Mouse (Mus musculus) hindbrain, embryonic 14.5 days (tissue): ENCODE measurements around the gene Lsm7. TPM values are rescaled to one million over a fixed set of nuclear protein-coding genes. Genes with fewer than 3 reads are reported as not detected.
"Not testable (repeated sequence)": the region's sequence is repeated elsewhere in the genome, so short reads cannot be mapped to it uniquely, and the experiment has no call there.

ENCODE experiments used
- ATAC-seq: fragments of 200-750 bp; cut with Nextera tagmentation; 2 replicates; pipeline ENCODE4 v1.8.0; 2017; ENCODE audit warnings: moderate number of reproducible peaks, mild to moderate bottlenecking, moderate TSS enrichment, moderate library complexity; ENCODE audit not compliant: low FRiP score
- DNase-seq: peaks from one replicate; pipeline ENCODE4 v3.0.0-alpha.2; 2015; ENCODE audit warnings: low spot score
- H3K27ac ChIP-seq: fragments of 300-500 bp; sonication (generic); 2 replicates; pipeline ENCODE4 v1.5.1; 2014; ENCODE audit warnings: mild to moderate bottlenecking, moderate library complexity
- H3K27me3 ChIP-seq: fragments of 300-500 bp; sonication (generic); 2 replicates; pipeline ENCODE4 v1.6.1; 2014; ENCODE audit warnings: mild to moderate bottlenecking, low read length, mixed read lengths; ENCODE audit not compliant: control insufficient read depth, insufficient read depth
- H3K36me3 ChIP-seq: fragments of 300-500 bp; sonication (generic); replicated peaks from 2 replicates; pipeline ENCODE4 v1.6.1; 2014; ENCODE audit not compliant: control insufficient read depth, insufficient read depth
- H3K4me1 ChIP-seq: fragments of 300-500 bp; sonication (generic); replicated peaks from 2 replicates; pipeline ENCODE4 v1.6.1; 2014; ENCODE audit warnings: antibody characterized with exemption, low read length, mixed read lengths; ENCODE audit not compliant: control insufficient read depth, insufficient read depth
- H3K4me2 ChIP-seq: fragments of 300-500 bp; sonication (generic); replicated peaks from 2 replicates; pipeline ENCODE4 v1.6.1; 2014; ENCODE audit warnings: mild to moderate bottlenecking, moderate library complexity
- H3K4me3 ChIP-seq: fragments of 300-500 bp; sonication (generic); replicated peaks from 2 replicates; pipeline ENCODE4 v1.5.1; 2014; ENCODE audit warnings: mild to moderate bottlenecking, low read length
- H3K9ac ChIP-seq: fragments of 300-500 bp; sonication (generic); 2 replicates; pipeline ENCODE4 v1.6.1; 2014
- H3K9me3 ChIP-seq: fragments of 300-500 bp; sonication (generic); 2 replicates; pipeline ENCODE4 v1.6.1; 2016; ENCODE audit warnings: low read length; ENCODE audit not compliant: control insufficient read depth
- WGBS: fragments of 180-500 bp; shearing (Covaris S2); extraction: QIAGEN DNeasy Blood & Tissue Kit; methylation state at CpG from one replicate; pipeline ENCODE4 v1.1.7; 2014; 5-methylcytosine and 5-hydroxymethylcytosine counted together
- polyA plus RNA-seq: library from polyadenylated mRNA; unstranded; fragments of >200 nt; fragmentation: Nextera tagmentation; extraction: Ambion mirVana; gene quantifications from 2 replicates; pipeline ENCODE4 v1.2.1, GENCODE M21; 2014

The Lsm7 gene
- polyA plus RNA-seq, 1 experiment from 2014 or later = 287 TPM

DNA sequence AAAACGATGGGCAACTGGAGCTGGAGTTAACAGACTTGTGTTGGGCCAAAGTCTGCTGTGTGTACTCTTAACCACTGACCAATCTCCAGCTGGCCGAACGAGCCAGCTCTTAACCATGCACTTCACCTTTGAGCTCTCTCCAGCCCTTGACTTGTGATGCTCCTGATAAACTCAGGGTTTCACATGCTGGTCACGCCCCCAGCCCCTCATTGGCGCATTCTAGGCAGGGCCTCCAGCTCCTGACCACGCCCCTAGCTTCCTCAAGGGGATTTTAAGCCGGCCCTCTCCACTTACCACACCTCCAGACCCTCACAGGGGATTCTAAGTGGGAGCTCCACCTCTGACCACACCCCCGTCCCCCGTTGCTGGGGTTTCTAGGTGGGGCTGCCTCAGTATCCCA lies 23.9 kb downstream of the Lsm7 start:
- Histone ChIP-seq H3K9ac (no peak overlapping the region), H3K4me3 (no peak overlapping the region), H3K36me3 (peaks cover 33% of the 10 kb centered on the region), H3K27me3 (peaks cover 31% of the 10 kb centered on the region), H3K27ac (no peak overlapping the region), H3K4me2 (no peak overlapping the region), H3K4me1 (peaks cover 12% of the 10 kb centered on the region), H3K9me3 (no peaks in the 10 kb centered on the region)
- ATAC-seq (no peak), DNase-seq (no peak)
- WGBS = 3% methylated on average over 9 of the region's 9 CpGs

DNA sequence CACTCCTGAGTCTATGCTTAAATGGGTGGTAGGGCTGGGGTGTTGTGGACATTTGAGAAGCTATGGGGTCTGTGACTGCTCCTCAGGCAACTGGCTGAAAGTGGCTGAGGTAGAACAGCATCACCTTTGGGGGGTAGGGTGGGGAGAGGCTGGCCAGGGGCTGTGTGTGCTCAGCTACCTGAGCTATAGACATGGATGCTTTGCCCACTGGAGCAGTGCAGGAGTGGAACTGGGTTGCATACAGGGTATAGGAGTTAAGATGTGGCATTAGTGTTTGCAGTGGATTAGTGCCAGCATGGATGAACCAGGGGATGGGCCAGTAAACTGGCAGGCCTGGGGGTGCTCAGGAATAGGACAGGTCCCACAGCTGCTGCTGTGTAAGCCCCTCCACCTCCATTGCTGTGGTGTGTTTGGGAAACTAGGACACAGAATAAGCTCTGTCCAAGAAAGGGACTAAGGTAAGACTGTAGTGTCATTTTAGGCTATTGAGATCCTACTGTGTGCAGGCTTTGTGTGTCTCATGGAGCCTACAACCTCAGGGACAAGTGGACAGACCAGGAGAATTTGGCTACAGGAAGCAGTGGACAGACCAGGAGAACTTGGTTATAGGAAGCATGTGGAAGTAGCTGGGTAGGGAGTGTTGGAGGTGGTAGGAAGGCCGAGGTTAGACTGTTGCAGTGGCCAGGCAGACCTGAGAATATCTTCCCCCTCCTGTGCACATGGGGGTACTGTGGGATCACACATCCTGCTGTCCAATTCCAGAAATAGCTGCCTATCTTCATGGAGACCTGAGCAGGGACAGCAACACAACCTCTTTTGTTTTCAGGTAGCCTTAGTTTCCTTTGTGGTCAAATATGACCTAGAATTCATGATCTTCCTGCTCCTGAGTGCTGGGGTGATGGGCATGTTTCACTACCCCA lies 25.4 kb downstream of the Lsm7 start:
- DNase-seq = no peak
- Histone ChIP-seq H3K27me3 (peaks cover 16% of the 10 kb centered on the region), H3K9me3 (no peaks in the 10 kb centered on the region), H3K9ac (no peak overlapping the region), H3K4me3 (no peak overlapping the region), H3K27ac (no peak overlapping the region), H3K36me3 (peaks cover 27% of the 10 kb centered on the region), H3K4me2 (no peak overlapping the region), H3K4me1 (peaks cover 12% of the 10 kb centered on the region)
- WGBS = 74% methylated on average over 1 of the region's 1 CpGs
- ATAC-seq = no peak

DNA sequence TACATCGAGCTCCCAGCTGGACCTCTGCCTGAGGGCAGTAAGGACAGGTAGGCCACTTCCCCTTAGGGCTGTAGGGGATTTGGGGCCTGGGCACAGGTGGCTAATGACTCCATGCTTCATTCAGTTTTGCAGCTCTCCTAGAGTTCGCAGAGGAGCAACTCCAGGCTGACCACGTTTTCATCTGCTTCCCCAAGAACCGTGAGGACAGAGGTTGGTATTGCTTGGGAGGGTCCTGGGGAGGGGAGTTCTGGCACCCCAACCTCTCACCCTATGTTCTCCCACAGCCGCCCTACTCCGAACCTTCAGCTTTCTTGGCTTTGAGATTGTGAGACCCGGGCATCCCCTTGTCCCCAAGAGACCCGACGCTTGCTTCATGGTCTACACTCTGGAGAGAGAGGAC lies 26.4 kb downstream of the Lsm7 start:
- WGBS = 86% methylated on average over 7 of the region's 9 CpGs
- Histone ChIP-seq H3K4me1 (peaks cover 12% of the 10 kb centered on the region), H3K36me3 (peaks cover 27% of the 10 kb centered on the region), H3K4me2 (peak overlapping the region; percentile 91), H3K9ac (0 out of 2 replicates have a peak overlapping the region, but pooled peaks have one; percentile 96)
- DNase-seq, ATAC-seq, H3K4me3 ChIP-seq, H3K27ac ChIP-seq, H3K27me3 ChIP-seq, H3K9me3 ChIP-seq: not testable (repeated sequence)

DNA sequence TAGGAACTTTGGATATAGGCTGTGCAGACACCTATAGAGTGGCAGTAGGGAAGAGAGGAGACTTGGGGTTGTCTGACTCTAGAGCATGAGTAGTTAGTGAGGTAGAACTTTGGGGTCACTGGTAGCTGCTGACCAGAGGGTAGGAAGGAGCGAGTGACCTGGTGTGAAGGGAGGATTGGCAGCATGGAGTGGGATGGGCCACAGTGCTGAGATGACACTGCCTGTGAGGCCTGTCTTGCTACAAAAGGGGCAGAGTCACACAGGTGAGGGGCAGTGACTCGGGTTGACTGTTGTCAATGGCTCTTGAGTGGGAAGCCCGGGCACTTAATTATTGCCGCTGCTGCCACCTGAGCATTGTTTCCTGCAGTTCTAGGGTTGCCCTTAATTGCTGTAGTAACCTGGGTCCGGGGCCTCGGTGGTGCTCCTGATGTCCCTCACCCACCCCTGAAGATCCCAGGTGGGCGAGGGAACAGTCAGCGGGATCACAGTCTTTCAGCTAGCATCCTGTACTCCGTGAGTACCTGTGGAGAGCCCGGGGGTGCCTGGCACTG lies 27.1 kb downstream of the Lsm7 start:
- Histone ChIP-seq H3K9ac (peak overlapping the region; percentile 96), H3K4me2 (peak overlapping the region; percentile 91), H3K9me3 (no peaks in the 10 kb centered on the region), H3K27ac (no peak overlapping the region), H3K27me3 (no peaks in the 10 kb centered on the region), H3K4me3 (peak overlapping the region; percentile 73), H3K4me1 (peaks cover 12% of the 10 kb centered on the region), H3K36me3 (peaks cover 27% of the 10 kb centered on the region)
- ATAC-seq (no peak), DNase-seq (no peak)
- 83% methylated on average over 10 of the region's 10 CpGs for WGBS

DNA sequence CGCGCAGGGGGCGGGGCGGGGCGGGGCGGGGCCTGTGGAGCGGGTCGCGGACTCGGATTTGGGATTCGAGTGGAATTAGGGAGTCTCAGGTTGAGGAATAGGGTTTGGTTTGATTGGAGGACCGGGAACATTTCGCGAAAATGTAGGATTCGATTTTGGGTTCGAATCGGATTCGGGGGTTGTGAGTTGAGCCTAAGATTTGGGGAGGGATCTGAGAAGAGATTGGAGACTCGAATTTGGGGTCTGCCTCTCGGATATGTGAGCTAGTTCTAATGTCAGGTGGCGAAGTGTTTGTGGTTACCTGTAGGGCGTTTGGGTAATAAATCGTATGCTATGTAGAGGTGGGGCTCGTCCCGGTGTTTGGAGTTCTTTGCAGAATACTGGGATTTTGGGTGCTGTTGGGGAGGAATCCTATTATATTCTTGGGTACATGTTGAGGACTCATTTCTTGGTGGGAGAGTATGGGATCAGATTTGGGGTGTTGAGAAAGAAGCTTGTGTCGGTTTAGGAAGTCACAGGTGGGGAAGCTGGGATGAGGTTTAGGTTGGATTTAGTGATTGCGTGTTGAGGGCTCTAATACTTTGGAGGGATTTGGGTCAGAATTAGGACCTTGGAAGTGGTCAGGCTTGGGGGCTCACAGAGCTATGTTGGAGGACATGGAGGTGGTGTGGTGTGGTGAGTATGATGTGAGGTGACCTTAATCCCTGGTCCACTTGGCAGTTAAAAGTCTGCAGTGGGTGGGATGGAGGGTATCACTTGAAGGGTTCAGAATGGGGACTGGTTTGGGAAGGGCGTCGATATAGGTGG lies 27.7 kb downstream of the Lsm7 start:
- peak overlapping the region; percentile 73 for H3K4me3 ChIP-seq
- H3K4me1 ChIP-seq = peaks cover 12% of the 10 kb centered on the region
- H3K4me2 ChIP-seq = peak overlapping the region; percentile 91
- H3K27ac ChIP-seq = peak overlapping the region; percentile 95
- 11% methylated on average over 25 of the region's 29 CpGs for WGBS
- DNase-seq (no peak), ATAC-seq (no peak)
- peaks cover 25% of the 10 kb centered on the region for H3K36me3 ChIP-seq
- H3K9ac ChIP-seq = peak overlapping the region; percentile 96
- H3K9me3 ChIP-seq = no peaks in the 10 kb centered on the region
- no peaks in the 10 kb centered on the region for H3K27me3 ChIP-seq

DNA sequence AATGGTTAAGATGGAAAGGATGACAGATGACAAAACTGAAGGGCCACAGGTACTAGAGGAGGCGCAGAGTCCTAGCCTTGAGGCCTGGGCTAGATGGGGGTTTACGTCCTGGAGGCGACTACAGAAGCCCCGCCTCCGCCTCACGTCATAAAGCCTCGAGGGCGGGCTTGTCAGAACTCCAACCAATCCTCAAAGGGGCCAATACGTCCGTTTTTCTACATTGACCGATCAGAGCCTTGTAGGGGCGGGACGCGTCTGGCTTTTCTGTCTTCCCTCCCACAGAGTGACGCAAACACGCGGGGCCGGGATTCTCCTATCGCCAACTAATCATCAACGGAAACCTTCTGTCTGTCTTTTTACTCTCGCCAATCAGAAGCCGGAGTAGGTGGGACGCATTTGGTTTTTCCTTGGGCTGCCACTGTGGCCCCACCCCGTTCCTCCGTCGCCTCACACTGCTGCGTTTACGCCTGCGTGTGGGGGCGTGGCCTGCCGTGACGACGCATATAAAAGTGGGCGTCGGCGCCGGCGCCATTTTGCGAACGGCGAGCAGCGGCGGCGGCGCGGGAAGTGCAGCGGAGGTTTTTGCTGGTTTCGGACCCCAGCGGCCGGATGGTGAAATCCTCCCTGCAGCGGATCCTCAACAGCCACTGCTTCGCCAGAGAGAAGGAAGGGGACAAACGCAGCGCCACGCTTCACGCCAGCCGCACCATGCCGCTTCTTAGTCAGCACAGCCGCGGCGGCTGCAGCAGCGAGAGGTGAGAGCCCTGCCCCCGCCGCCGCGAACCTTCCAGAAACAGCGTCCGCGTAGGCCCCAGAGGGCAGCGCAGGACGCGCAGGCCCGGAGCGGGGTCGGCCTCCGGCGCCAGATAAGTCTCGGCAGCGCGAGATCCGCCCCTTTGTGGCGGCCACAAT lies 28.6 kb downstream of the Lsm7 start, which contains the start of gene Oaz1:
TSS of gene Oaz1 (plus strand) at position 506 of the 912 bp plus-strand sequence.
- under 1% methylated on average over 72 of the region's 82 CpGs for WGBS
- peaks cover 20% of the 10 kb centered on the region for H3K36me3 ChIP-seq
- H3K9me3 ChIP-seq = no peaks in the 10 kb centered on the region
- H3K4me1 ChIP-seq = peaks cover 12% of the 10 kb centered on the region
- ATAC-seq (peak; percentile 97), DNase-seq (peak; percentile 99)
- peak within 1 kb of the TSS; percentile 95 for H3K27ac ChIP-seq
- no peaks in the 10 kb centered on the region for H3K27me3 ChIP-seq
- H3K4me3 ChIP-seq = peak within 1 kb of the TSS; percentile 73
- H3K9ac ChIP-seq = peak within 1 kb of the TSS; percentile 96
- H3K4me2 ChIP-seq = peak within 1 kb of the TSS; percentile 91

DNA sequence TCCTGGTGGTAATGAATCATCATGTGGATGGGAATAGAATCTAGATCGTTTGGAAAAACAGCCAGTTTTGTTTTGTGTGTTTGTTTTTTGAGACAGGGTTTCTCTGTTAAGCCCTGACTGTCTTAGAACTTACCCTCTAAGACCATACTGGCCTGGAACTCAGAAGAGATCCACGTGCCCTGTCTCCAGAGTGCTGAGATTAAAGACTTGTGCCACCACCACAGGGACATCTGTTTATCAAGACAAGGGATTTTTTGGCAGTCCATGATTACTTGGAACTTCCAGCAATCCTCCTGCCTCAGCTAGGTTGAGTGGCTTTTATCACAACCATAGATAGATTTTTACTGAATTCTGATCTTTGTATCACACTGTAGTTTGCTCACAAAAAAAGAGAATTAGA lies 30.2 kb downstream of the Lsm7 start:
- DNase-seq (no peak), ATAC-seq (no peak)
- Histone ChIP-seq H3K9me3 (no peaks in the 10 kb centered on the region), H3K4me2 (no peak overlapping the region), H3K4me1 (peaks cover 12% of the 10 kb centered on the region), H3K27ac (no peak overlapping the region), H3K36me3 (peaks cover 9% of the 10 kb centered on the region), H3K27me3 (no peaks in the 10 kb centered on the region), H3K4me3 (no peak overlapping the region), H3K9ac (no peak overlapping the region)
- 78% methylated on average over 2 of the region's 2 CpGs for WGBS

DNA sequence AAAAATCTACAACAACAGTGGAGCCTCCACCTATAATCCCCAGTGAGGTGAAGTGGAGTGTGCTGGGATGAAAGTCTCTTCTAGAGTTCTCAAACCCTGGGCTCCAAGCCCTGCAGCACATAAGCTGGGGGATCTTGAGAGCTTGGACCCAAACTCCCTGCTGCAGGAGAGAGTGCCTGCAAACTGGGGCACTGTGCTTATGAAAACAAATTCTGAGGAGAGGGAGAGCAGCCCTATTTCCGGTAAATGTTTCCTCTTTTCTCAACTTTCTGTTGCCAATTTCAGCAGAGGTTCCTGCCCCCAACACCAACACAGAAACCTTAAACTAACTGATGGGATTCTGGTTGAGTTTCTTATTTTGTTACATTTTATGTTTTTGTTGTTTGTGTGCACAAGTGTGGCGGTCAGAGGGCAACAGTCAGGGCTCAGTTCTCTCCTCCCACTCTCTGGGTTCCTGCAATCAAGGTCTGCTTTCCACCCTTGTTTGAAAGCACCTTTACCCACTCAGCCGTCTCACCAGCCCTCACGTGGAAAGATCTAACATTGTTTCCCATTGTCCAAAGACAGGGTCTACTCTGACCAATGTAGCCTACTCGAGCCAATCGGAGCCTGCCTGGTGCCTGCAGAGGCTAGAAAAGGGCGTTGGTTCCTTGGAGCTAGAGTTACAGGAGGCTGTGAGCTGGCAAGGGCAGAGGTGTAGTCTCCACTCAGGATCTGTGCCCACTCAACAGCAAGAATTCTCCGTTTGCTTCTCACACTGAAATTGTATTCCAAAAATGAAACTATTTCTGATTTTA lies 31.0 kb downstream of the Lsm7 start:
- H3K4me2 ChIP-seq = no peak overlapping the region
- 70% methylated on average over 8 of the region's 8 CpGs for WGBS
- H3K36me3 ChIP-seq = peaks cover under 1% of the 10 kb centered on the region
- no peak for DNase-seq
- no peak for ATAC-seq
- no peak overlapping the region for H3K27ac ChIP-seq
- H3K9ac ChIP-seq = no peak overlapping the region
- no peak overlapping the region for H3K4me3 ChIP-seq
- H3K9me3 ChIP-seq = no peaks in the 10 kb centered on the region
- H3K4me1 ChIP-seq = peaks cover 12% of the 10 kb centered on the region
- no peaks in the 10 kb centered on the region for H3K27me3 ChIP-seq
